Mouse (Mus musculus): ENCODE results near the gene Nudt17.

DNA sequence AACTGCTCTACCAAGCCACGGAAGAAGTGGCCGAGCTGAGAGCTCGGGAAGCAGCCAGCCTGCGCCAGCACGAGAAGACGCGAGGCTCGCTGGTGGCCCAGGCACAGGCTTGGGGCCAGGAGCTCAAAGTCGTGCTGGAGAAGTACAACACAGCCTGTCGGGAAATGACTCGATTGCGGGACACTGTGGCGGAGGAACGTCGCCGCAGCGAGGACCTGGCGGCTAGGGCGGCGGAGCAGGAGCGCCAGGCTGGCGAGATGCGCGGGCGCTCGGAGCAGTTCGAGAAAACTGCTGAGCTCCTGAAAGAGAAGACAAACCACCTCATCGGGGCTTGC lies 23.6 kb downstream of the Nudt17 start:
- TF ChIP-seq CTCF (conservative IDR thresholded peaks at IDR 0.05; ENCODE audit: low read length) (no peak), NANOG (IDR thresholded peaks at IDR 0.05; ENCODE audit: borderline replicate concordance, low read length) (no peak), POU5F1 (IDR thresholded peaks at IDR 0.05; ENCODE audit: borderline replicate concordance, low read length) (no peak)
